Mouse (Mus musculus) G1E-ER4 (cell line): ENCODE measurements around the gene Sema3a. TPM values are rescaled to one million over a fixed set of nuclear protein-coding genes. Genes with fewer than 3 reads are reported as not detected.

Experiments used
- GATA1 ChIP-seq: IDR thresholded peaks from one replicate; pipeline ENCODE4 v1.8.0; 2012; ENCODE audit warnings: low read length, inconsistent platforms
- polyA plus RNA-seq: library from polyadenylated mRNA; stranded (reverse); fragments of >175 nt; gene quantifications from 2 replicates; pipeline ENCODE4 v1.2.3, GENCODE M21; 2012

Sema3a gene
- polyA plus RNA-seq, 1 experiment, result 0.06 TPM

DNA sequence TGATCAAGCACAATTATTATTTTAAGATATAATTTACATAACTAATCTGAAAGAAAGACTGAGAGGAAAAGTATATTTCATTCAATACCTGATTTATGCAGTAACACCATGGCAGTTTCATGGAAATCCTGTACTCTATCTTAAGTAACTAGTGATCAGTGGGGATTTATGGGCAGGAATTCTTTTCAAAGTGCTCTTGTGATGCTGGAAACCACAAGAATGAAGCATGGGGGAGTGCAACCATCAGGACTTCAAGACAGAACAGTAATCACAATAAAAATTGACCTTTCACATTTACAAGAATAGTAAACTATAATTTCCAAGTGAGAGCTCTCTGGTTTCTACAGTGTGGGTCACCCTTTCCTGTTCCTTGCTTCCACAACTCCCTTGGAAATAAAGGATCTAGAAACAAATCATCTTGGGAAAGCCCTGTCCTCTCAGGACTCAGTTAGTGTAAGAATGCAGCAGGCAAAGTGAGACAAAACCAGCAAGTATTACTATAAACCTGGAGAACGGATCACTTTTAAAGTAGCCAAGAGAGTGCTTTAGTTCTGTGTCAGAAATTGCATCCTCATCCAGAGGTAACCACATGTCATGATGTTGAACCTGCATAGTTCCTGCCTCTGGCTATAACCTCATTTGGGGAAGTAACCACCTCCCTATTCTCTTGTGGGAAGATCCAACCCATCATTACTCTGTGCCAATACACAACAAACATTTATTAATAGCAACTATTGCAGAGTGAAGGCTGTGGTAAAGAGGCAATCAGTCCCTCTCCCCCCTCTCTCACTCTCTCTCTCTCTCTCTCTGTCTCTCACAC is 335.2 kb downstream of the Sema3a start:
- no peak for TF ChIP-seq GATA1

DNA sequence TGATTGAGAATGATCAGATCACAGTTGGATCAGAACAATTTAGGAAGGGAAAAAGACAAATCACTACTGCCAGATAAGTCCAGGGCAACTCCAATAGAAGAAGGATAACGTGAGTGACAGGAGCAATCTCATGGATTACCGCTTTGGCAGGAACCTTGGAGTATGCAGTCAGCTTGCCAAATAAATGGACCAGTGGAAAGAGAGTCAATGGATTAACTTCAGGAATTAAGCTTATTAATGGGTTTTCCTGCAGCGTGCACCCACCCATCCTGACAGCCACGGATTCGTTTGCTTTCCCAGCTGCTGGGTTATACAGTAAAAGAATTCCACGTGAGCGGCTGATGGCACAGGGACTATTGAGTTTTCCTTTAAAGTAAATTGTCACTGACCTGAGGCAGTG is 343.6 kb downstream of the Sema3a start:
- no peak for TF ChIP-seq GATA1

DNA sequence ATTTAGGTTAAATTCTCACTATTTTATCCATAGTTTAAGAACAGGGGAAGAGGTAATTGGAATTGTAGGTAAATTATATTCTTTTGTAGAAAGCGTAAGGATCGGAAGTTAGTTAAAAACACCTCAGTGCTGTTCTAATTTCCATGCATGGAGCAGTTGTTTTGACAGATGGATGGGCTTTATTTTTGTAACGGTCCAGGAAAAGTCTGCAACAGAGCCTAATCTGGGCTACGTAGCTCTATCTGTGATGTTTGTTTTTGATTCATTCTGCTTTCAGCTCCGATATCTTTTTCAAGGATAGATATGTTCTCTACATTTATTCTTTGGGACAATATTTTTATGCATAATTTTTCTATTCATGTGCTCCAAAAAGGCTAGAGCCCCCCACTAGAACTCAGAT is 344.2 kb downstream of the Sema3a start:
- no peak for TF ChIP-seq GATA1

DNA sequence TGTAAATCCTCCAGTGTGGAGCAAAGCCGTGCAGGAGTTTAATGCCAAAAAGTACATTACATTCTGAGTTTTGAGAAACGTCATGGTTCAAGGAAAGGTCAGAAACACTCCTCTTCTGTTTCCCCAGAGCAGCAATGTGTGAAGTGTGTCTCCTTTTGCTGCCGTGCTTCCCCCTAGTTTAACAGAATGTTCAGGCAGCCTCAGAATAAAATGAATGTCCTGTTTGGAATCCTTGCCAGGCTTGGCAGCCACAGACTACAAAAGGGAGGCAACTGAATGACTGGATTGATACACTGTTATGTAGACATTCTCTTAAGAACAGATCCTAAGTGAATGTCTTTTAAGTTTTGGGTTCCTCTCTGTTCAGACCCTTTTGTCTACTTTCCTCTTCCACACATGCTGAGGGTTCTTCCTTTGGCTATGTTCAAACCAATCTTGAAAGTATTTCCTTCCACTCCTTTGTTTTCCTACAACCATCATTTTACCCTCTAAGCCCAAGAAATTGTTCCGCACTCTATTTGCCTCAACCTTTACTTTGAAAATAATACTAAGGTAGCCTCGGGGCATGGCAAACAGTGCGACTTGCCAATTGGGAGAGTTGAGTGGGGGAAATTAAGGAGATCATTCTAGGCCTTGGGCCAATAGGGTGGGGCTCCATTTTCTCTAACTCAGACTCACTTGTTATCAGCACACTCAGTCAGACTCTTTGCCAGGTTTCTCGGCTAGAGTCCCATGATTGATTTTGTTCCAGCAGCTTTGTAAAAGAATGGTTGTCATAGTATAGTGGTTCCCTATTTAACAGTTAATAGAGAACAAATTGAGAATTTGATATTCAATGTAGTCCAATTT is 345.1 kb downstream of the Sema3a start:
- TF ChIP-seq GATA1, result no peak

DNA sequence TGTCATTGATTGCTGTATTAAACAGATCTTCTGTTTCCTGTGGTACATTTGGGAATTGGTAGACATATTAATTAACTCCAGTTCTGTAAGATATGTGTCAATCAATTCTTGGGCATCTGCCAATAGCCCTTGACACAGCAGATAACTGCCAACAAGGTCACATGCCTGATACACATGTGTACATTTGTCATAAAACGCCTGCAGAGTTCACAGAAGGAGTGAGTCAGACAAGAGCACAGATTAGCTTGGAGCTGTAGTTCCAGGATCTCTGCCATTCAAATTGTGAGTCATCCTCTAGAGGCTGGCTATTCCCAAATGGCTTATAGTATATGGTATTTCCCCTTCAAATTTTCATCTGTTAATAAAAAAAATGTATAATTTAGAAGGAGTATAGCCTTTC is 352.4 kb downstream of the Sema3a start:
- no peak for TF ChIP-seq GATA1

DNA sequence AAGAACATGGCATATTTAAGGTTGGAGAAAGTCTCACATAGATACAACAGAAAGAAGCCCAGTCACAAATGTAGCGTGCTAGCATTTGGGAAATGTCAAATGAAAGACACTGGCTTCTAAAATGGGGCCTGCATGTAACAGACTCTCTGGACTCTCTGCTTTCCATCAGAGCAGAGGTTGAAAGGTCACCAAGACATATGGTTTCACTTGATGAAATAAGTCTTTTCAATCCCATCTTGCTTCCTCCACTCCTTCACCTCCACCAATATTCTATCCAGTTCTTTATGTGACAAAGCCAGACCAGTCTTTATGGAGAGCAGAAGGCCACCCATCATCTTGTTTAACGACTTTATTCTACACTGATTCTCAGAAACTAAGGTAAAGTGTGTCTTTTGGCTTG is 363.5 kb downstream of the Sema3a start:
- no peak for TF ChIP-seq GATA1

DNA sequence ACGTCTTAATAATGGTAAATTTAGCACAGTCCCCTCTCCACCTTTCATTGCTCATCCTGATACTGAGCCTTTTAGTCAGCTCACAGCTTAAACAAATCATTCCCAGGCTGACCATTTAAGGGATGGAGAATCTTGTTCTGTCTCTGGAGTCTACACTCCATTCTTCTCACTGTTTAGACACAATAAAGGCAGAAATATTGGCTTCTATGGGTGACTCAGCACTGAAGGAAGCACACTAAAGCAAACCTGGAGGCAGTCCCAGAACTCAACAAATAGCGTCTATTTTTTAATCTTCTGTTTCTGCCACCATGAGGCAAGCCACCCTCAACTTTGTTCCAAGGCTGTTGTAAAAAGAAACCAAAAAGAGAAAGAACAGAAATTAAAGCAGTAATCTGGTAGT is 374.6 kb downstream of the Sema3a start:
- no peak for TF ChIP-seq GATA1

DNA sequence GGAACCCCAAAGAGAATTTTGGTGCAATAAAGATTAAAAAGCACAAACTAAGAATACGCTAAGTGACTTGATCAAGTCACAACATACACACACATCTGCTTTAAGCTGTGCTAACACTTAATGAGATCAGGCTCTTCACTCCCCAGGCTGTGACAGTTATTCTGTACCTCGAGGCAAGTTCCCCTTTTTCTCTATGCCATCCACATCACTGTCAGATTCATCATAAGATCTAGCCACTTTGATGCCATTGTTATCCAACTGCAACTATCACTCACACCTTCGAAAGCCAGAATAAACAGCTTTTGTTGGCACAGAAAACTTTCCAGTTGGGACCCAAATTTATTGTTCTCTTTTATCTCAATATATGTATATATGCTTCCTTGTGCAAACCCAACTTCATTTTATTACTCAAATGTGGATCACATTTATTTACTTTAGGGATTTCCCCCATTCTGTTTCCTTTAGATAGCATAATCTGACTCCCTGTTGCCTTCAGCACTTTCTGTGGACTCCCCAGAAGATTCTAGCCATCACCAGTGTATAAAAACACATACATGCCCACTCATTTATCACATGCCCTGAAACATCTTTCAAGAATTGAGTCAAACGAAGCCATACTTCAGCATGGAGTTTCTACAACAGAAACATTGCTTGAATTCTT is 380.8 kb downstream of the Sema3a start:
- no peak for TF ChIP-seq GATA1

DNA sequence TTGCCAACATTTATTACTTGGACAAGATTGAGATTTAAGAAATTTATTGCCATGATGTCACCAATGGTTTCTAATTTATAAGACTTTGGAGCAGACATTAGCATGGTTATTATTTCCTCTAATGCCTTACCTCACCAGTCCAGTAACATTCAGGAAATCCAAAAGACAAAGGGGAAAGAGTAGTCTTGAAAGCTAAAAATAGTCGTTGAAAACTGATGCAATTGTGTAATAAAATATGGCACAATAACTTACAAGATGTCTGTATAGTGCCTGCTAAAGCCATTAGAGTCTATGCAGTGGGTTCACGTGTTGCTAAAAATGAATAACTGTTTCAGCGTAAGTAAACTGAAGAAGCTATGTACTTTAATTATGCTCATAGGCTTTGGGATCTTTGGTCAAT is 383.9 kb downstream of the Sema3a start:
- no peak for TF ChIP-seq GATA1

DNA sequence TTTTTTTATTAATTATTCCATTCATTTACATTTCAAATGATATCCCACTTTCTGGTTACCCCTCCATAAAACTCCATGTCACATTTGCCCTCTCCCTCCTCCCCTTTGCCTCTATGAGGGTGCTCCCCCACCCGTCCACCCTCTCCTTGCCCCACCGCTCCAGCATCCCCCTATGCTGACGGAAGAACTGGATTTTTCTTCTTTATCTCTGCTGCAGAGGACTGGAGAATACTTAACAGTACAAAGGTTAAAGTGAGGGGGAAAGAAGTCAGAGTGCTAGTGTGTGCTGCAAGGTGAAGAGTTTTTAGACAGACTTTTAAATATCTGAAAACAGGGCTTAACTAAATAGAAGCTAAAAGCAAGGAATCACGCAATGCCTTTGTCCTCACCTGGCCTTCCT is 391.8 kb downstream of the Sema3a start:
- TF ChIP-seq GATA1, result no peak

DNA sequence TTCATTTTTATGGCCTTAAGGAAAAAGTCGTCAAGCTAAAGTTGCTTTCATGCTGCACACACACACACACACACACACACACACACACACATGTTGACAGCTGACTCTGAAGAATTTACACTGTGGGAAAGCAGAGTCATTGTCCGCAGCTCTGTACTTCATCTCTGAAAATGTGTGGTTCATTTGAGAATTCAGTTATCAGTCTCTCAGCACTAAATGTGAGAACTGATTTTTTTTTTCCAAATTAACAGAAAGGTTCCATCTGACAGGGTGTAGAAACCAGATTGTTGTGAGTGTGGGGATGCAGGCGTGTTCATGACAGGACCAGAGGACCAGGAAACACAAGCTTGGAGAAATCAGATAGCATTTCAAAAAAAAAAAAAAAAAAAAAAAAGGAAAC is 400.4 kb downstream of the Sema3a start:
- no peak for TF ChIP-seq GATA1

DNA sequence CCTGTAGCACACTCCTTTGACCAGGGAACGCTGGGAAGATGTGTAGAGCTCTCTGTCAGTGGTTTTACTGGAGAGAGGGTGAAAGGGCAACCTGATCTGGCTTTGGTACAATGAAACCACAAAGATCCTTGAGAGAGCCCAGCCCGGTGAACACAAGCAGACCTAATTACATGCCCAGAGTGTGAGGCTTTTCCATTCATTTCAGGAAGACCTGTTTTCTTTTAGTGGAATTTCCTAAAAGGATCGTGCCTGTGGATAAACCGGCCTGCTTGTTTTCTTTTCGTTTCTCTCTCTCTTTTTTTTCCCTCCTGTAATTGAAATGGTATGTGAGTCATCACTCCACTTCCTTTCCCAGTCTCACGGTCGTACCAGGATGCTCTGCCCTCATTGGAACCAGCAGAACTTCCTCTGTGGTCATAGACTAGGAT is 401.8 kb downstream of the Sema3a start:
- TF ChIP-seq GATA1, result no peak

DNA sequence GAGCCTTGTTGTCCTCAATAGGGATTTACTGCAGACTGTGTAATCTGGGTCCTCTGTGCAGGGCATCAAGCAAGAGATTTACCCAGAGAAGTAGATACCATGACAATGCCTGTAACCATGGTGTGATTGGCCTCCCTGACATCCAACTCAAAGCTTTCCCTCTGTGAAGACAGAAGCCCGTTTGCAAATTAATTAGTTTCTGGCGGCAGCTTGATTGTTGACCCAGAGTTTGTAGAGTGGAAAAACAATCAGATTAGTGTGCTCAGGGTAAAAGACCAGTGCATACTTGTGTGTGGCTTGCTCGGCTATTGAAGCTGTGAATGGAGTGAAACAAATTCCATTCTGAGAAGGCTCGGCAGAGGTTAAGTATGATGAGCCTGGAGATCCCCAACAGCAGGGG is 404.0 kb downstream of the Sema3a start:
- TF ChIP-seq GATA1, result no peak

DNA sequence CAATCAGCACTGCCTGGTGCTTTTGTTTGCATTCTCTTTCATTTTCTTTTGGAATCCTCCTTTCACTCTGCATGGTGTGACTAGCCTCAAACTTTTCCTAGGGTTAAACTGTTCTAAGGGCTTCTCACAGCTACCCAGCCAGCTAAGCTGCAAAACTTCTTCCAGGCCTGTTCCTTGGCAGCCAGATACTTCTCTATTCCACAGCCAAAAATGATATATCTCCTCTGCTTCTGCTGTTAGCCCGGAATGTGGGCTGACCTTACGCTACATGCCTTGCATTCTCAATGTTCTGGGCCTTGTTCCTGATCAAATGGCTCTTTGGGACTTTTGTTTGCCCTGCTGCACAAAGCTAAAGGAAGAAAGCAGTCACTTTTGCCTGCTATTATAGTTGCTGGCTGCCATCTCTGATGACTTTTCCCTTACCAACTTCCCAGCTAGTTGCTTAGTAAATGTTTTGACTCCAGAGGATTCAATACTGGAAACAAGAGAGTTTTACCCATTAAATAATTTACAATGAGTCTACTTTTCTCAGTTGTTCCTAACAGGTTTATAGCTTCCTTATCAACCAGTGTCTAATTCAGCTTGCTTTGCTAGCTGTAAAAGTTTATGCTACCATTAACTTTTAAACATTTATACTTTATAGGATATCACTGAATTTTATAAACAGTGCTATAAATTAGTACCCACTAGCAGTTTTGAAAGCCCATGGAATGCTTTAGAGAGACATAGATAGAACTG is 422.4 kb downstream of the Sema3a start:
- no peak for TF ChIP-seq GATA1

DNA sequence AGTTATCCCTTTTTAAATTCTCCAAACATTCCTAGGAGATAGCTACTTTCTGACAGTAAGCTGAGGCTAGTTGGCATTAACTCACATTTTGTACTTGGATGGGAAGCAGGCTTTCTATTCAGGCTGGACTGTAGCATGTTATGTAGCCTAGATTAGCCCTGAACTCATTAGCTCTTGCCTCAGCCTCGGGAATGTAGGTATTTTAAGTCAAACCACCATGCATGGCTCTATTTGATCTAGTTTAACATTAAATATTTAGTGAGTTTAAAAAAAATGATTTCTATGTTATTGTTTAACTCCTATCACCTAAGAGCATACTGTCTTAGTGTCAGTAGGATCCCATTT is 423.0 kb downstream of the Sema3a start:
- TF ChIP-seq GATA1, result no peak

DNA sequence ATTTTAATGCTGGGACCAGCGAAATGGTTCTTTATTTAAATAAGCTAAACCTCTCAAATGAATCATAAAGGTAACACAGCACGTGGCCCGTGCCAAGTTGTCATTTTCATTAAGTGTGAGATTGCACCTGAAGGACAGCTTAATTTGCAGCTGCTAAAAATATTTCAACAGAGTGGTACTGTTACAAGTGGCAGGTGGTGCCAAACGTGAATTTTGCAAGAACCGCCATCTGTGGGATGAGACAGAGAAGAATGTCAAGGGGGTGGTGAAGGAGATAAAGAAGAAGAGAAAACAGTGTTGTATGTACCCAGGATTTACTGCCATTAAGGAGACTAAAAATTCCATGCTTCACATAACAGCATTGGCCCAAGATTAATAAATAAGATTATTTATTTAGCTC is 423.9 kb downstream of the Sema3a start:
- no peak for TF ChIP-seq GATA1
